Mouse (Mus musculus) bone marrow, adult 2 months (tissue): ENCODE data around the gene Ccdc73. TPM values are rescaled to one million over a fixed set of nuclear protein-coding genes. Genes with fewer than 3 reads are reported as not detected.

Experiments
- H3K27ac ChIP-seq: fragments of 200-500 bp; 2 replicates; pipeline ENCODE4 v1.5.1; 2012; ENCODE audit warnings: low read depth, mild to moderate bottlenecking, control low read depth, inconsistent platforms, low read length; ENCODE audit not compliant: control insufficient read depth, poor library complexity, insufficient read depth
- H3K4me1 ChIP-seq: fragments of 200-500 bp; 2 replicates; pipeline ENCODE4 v1.6.1; 2011; ENCODE audit warnings: low read length; ENCODE audit not compliant: control insufficient read depth, insufficient read depth
- H3K4me3 ChIP-seq: fragments of 200-500 bp; replicated peaks from 2 replicates; pipeline ENCODE3; 2011; ENCODE audit warnings: mild to moderate bottlenecking, low read depth, low read length, control low read depth; ENCODE audit not compliant: control insufficient read depth
- CTCF ChIP-seq: fragments of 200-500 bp; IDR thresholded peaks from 2 replicates; pipeline ENCODE4 v1.5.1; 2011; ENCODE audit warnings: low read length, control low read depth; ENCODE audit not compliant: control insufficient read depth, insufficient read depth
- POLR2A ChIP-seq: fragments of 200-500 bp; IDR thresholded peaks from 2 replicates; pipeline ENCODE4 v1.6.1; 2011; ENCODE audit warnings: low read depth, mild to moderate bottlenecking, control low read depth, low read length, borderline replicate concordance; ENCODE audit not compliant: control insufficient read depth
- WGBS: fragments of 180-500 bp; shearing (Covaris S2); methylation state at CpG from one replicate; pipeline ENCODE4 v1.1.7; 2018; 5-methylcytosine and 5-hydroxymethylcytosine counted together
- polyA plus RNA-seq: library from polyadenylated mRNA; stranded (reverse); fragments of >200 nt; gene quantifications from 2 replicates; pipeline ENCODE4 v1.2.4, GENCODE M21; 2011; ENCODE audit warnings: low replicate concordance; ENCODE audit not compliant: missing spikeins, insufficient read depth, insufficient read length

Ccdc73 gene
- polyA plus RNA-seq, 1 experiment = not detected

DNA sequence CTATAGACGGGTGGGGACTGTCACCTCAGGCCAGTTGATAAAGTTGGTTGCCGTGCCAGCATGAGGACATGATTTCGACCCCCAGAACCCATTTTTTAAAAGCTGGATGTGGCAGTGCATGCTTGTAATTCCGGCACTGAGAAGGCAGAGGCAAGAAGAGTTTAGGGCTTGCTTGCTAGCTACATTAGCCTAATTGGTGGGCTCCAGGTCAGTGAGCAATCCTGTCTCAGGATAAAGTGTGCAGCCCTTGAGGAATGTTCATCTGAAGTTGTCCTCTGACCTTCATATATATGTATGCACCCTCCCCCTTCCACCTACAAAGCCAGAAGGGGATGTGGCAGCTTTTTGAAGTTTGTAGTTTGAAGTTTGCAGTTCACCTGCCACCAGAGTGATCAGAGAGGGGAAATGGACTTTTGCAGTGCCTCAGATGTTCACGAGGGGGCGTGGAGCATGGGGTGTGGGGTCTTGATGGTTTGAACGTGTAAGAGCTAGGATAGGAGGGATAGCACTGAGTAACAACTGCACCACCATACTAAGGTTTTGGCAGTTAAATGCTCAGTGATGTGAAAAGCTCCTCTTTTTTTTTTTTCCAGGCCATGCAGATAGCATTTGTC is 170.5 kb downstream of the Ccdc73 start:
- TF ChIP-seq CTCF (no peak), POLR2A (no peak)
- H3K27ac ChIP-seq = no peak overlapping the region
- 68% methylated on average over 7 of the region's 7 CpGs for WGBS
- no peak overlapping the region for H3K4me3 ChIP-seq
- no peaks in the 10 kb centered on the region; the same call in 1 of the 2 replicates for H3K4me1 ChIP-seq

DNA sequence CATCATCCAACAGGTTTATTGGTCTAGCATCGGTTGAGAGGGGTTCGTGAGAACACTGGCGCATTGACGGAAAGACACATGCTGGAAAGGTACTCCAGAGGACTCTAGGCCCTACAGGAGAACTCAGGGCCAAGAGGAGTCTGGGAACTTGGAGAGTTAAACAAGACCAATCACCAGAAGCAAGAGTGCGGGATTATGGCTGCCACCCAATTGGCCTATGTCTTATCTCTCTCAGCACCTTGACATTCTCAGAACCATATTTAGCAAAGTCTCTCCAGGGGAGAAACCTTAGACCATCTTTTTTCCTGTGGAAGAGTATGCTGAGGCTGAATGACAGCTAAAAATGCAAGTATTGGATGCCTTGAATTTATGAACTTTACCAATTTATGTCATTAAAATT is 171.3 kb downstream of the Ccdc73 start:
- TF ChIP-seq CTCF (no peak), POLR2A (no peak)
- no peaks in the 10 kb centered on the region; the same call in 1 of the 2 replicates for H3K4me1 ChIP-seq
- 85% methylated on average over 5 of the region's 5 CpGs for WGBS
- H3K27ac ChIP-seq = no peak overlapping the region
- no peak overlapping the region for H3K4me3 ChIP-seq

DNA sequence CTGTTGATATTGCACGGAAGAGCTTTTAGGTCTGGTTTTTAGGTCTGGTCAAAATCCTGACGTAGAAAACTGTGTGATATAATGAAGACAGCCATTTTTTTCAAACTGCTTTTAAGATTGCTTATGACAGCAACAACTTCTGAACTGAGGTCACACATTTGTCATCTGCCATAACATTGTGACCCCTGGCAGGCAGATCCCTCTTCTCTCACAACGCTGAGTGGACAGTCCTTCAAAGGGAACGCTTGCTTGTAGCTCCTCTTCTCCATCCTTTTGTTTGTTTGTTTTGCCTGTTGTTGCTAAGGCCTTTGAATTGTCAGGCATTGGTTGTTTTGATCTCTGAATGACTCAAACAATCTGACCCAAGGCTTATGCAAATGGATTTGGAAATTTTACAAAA is 173.3 kb downstream of the Ccdc73 start:
- 86% methylated on average over 4 of the region's 4 CpGs for WGBS
- Histone ChIP-seq H3K4me3 (no peak overlapping the region), H3K4me1 (no peaks in the 10 kb centered on the region; the same call in 1 of the 2 replicates), H3K27ac (no peak overlapping the region)
- no peak for TF ChIP-seq CTCF
- TF ChIP-seq POLR2A = no peak

DNA sequence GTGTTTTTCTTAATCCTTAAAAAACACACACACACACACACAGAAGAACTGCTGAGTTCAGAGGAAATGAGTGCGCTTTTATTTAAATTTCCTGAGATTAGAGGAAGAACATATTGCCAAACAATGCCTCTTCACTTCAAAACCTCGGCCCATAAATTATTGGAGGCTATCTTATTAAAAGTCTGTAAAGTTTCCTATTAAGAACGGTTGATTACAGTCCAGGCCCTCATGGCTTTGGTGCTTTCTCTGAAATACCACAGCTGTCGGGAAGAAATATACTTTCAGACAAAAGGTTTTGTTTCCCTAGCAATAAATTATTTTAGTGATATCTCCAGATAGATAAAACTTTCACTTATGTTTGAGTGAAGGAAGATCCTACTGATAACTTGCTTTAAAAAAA is 175.5 kb downstream of the Ccdc73 start:
- TF ChIP-seq CTCF (no peak), POLR2A (no peak)
- no peak overlapping the region for H3K27ac ChIP-seq
- 4% methylated on average over 4 of the region's 4 CpGs for WGBS
- H3K4me3 ChIP-seq = no peak overlapping the region
- no peaks in the 10 kb centered on the region; the same call in 1 of the 2 replicates for H3K4me1 ChIP-seq

DNA sequence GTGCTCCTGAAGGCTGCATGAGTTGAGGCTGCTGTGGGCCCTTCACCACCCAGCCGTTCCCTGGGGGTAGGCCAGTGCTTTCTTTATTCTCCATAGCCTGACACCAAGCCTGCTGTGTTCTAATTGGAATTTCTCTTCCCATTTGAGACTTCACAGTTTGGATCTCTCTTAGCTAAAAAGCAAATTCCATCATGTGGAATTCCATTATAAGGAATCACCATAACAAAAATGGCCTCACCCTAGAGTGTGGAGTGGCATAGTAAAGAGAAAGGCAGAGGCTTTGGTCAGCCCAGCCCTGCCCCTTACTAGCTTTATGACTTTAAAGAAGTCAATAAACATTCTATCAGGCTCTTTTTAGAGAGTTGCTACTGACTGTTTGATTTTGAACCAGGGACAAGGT is 180.7 kb downstream of the Ccdc73 start:
- Histone ChIP-seq H3K27ac (no peak overlapping the region), H3K4me3 (no peak overlapping the region), H3K4me1 (no peaks in the 10 kb centered on the region)
- TF ChIP-seq CTCF = no peak
- TF ChIP-seq POLR2A = no peak
- WGBS = 76% methylated on average over 1 of the region's 1 CpGs

DNA sequence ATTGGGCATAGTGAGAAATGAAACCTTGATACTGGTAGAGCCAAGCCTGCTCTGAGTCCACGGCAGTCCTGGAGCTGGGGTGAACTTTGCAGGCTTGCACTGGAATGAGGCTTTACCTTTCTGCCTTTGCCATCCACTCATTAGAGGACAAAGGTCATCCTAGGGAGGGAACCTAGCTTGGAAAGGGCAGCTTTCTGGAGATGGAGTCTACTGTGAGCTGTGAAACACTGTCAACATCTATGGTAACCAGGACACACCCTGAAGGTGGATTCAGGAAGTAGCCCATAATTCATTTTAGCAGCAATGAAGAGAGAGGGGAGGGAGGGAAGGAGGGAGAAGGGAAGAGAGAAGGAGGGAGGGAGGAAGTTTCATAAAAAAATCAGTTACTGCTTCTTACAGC is 187.9 kb downstream of the Ccdc73 start:
- 71% methylated on average over 1 of the region's 1 CpGs for WGBS

GRCm38 (mm10) chr2:105058577-105059116 is 191.0 kb downstream of the Ccdc73 start:
- no peak overlapping the region for H3K4me3 ChIP-seq
- WGBS = 66% methylated on average over 7 of the region's 7 CpGs
- TF ChIP-seq POLR2A = no peak
- no peak overlapping the region for H3K27ac ChIP-seq
- no peaks in the 10 kb centered on the region; the same call in 1 of the 2 replicates for H3K4me1 ChIP-seq

More for the DNA sequence above, 187.9 kb downstream of the Ccdc73 start:
- no peak overlapping the region for H3K4me3 ChIP-seq
- no peak overlapping the region for H3K27ac ChIP-seq
- TF ChIP-seq POLR2A = no peak
- TF ChIP-seq CTCF = no peak
- H3K4me1 ChIP-seq = no peaks in the 10 kb centered on the region; the same call in 1 of the 2 replicates

DNA sequence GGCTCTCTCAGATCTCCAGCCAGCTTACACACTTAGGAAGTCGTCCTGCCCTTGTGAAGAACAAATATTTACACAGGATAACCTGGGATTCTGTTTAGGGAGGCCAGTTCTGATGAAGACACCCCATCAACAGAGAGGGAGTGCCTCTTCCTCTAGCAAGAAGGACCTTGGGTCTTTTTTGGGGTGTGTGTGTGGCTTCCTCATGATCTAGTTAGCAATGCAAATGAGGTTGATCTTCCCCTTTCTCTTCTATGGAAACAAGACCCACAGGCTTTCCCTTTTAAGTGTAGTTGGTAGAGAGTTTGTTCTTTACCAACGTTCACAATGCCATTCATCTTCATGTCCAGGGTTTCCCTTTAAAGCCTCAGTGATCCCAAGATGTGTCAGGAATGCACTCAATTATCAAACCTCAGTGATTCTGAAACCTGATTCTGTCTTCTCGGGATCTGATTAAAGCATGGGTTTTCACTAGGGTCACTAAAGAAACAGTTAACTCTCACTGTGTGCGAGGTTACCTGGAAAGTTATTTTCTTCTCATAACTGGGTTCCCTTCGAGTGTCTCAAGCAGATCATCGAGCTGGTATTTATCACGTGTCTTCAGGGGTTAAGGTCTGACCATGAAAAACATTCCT is 195.3 kb downstream of the Ccdc73 start:
- WGBS = 59% methylated on average over 7 of the region's 7 CpGs

More for the DNA sequence above, 195.3 kb downstream of the Ccdc73 start:
- H3K27ac ChIP-seq = no peak overlapping the region
- TF ChIP-seq POLR2A (no peak), CTCF (no peak)
- no peaks in the 10 kb centered on the region for H3K4me1 ChIP-seq
- H3K4me3 ChIP-seq = no peak overlapping the region

Other genes starting within 250 kb of the Ccdc73 start
- 2.7 and 3.9 TPM in 2 replicates for gene Tcp11l1, start 155.6 kb upstream of the Ccdc73 start, polyA plus RNA-seq
- gene Pin1rt1, start 151.4 kb upstream of the Ccdc73 start, polyA plus RNA-seq = not detected in 2 replicates
- 1.7 TPM in 1 of 2 replicates, not detected in the other for gene Depdc7, start 124.9 kb upstream of the Ccdc73 start, polyA plus RNA-seq
- gene Qser1, start 51.0 kb upstream of the Ccdc73 start, polyA plus RNA-seq = 1.2 and 2.8 TPM in 2 replicates
- not detected in 2 replicates for gene Prrg4, start 17.9 kb upstream of the Ccdc73 start, polyA plus RNA-seq
- gene Eif3m, start 149.3 kb downstream of the Ccdc73 start, polyA plus RNA-seq = 97.7 and 133 TPM in 2 replicates
- not detected in 2 replicates for gene Gm11060, start 224.2 kb downstream of the Ccdc73 start, polyA plus RNA-seq